Mouse (Mus musculus): ENCODE data around the gene Sh3bp4. TPM values are rescaled to one million over a fixed set of nuclear protein-coding genes. Genes with fewer than 3 reads are reported as not detected.

The Sh3bp4 gene
- polyA plus RNA-seq (2016; fragmentation: Nextera tagmentation; extraction: Ambion mirVana) = 25.8 and 28.1 TPM in 2 replicates

- Histone ChIP-seq H3K4me3 (peak within 1 kb of the TSS; percentile 89), H3K4me2 (peak within 1 kb of the TSS; percentile 72), H3K9me3 (replicated peaks) (no peaks in the 10 kb centered on the region), H3K4me1 (replicated peaks) (peaks cover 48% of the 10 kb centered on the region), H3K9ac (peak within 1 kb of the TSS; percentile 92), H3K36me3 (no peaks in the 10 kb centered on the region), H3K27ac (ENCODE audit: poor library complexity, severe bottlenecking) (peak within 1 kb of the TSS; percentile 78), H3K27me3 (replicated peaks) (no peaks in the 10 kb centered on the region)
- ATAC-seq (ENCODE audit: insufficient number of reproducible peaks, low FRiP score) = peak; percentile 95
- under 1% methylated on average over 58 of the region's 63 CpGs for WGBS
Observed at GRCm38 (mm10) chr1:89070103-89070700, at the start of gene Sh3bp4. TSS of gene Sh3bp4 (plus strand) at chr1:89070415.

GRCm38 (mm10) chr1:89022997-89023396 lies 47.2 kb upstream of the Sh3bp4 start:
- WGBS = 76% methylated on average over 7 of the region's 7 CpGs
- no peaks in the 10 kb centered on the region for H3K36me3 ChIP-seq
- no peak overlapping the region for H3K9ac ChIP-seq
- no peaks in the 10 kb centered on the region for H3K9me3 ChIP-seq (replicated peaks)
- H3K4me2 ChIP-seq = no peak overlapping the region
- ATAC-seq (ENCODE audit: insufficient number of reproducible peaks, low FRiP score) = no peak
- no peaks in the 10 kb centered on the region for H3K27me3 ChIP-seq (replicated peaks)
- H3K27ac ChIP-seq (ENCODE audit: poor library complexity, severe bottlenecking) = no peak overlapping the region
- peaks cover 9% of the 10 kb centered on the region; the same call in 1 of the 2 replicates for H3K4me1 ChIP-seq (replicated peaks)
- no peak overlapping the region for H3K4me3 ChIP-seq

DNA sequence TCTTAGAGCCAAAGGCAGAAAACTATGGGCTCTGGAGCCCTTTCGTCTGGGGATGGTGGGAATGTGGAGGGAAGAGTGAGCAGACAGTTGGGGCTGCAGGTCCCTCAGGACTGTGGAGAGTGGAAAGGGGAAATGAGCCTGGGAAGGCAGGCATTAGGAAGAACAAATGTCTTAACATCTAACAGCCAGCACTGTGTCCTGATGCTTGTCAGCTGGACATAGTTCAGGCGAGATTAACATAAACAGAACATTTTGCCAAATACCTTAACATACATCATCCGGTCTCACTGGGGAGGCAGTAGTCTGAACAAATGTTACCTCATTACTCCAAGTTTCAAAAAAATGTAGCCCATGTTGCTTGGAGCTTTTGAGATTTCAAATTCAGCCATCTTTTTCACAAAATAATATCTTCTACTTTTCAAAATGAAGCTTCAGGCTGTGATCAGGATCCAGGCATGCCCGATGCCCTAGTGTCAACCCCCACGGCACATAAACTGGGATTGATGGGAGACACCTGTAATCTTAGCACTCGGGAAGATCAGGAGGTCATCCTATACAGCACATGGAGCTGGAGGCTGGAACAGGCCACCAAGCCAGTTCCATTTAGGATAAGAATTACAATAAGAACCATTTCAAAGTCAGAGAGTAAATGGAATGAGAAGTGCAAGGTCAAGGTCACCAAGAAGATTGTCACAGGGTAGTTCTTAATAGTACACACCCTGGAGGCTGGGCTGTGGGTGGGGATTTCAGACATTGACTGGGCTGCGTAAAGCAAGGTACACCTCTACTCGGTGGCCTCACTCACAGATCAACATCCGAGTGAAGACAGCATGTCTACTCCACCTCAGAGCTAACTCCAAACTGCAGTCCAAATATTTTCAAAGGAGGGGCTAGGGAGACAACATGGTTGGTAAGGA lies 45.3 kb upstream of the Sh3bp4 start:
- Histone ChIP-seq H3K36me3 (no peaks in the 10 kb centered on the region), H3K4me3 (no peak overlapping the region), H3K4me1 (replicated peaks) (peaks cover 9% of the 10 kb centered on the region; the same call in 1 of the 2 replicates), H3K27ac (ENCODE audit: poor library complexity, severe bottlenecking) (no peak overlapping the region), H3K9ac (no peak overlapping the region; the same call in 1 of the 2 replicates), H3K27me3 (replicated peaks) (no peaks in the 10 kb centered on the region), H3K9me3 (replicated peaks) (no peaks in the 10 kb centered on the region), H3K4me2 (no peak overlapping the region)
- ATAC-seq (ENCODE audit: insufficient number of reproducible peaks, low FRiP score) = no peak
- WGBS = 57% methylated on average over 9 of the region's 9 CpGs

DNA sequence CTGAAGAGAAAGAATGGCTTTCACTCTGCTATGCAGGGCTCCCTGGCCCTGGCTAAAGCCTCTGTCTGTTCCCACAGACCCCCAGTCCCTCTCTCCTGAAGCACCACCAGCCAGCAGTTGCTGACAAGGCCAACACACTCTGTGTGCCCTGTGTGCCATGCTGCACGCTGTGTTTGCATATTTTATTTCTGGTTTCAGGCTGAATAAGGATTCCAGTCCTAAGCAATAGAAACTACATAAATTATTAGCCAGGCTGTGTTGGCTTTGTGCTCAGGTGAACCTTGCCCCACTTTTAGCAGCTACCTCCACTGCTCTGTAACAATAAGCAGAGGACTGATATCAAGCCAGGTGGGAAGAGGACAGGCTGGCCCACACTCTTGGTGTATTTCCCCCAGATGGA lies 44.2 kb upstream of the Sh3bp4 start:
- WGBS = 74% methylated on average over 1 of the region's 1 CpGs
- Histone ChIP-seq H3K4me2 (no peak overlapping the region), H3K36me3 (no peaks in the 10 kb centered on the region), H3K4me1 (replicated peaks) (peaks cover 9% of the 10 kb centered on the region; the same call in 1 of the 2 replicates), H3K4me3 (no peak overlapping the region), H3K9ac (no peak overlapping the region), H3K27ac (ENCODE audit: poor library complexity, severe bottlenecking) (no peak overlapping the region), H3K27me3 (replicated peaks) (no peaks in the 10 kb centered on the region), H3K9me3 (replicated peaks) (no peaks in the 10 kb centered on the region)
- no peak for ATAC-seq (ENCODE audit: insufficient number of reproducible peaks, low FRiP score)

- no peaks in the 10 kb centered on the region for H3K36me3 ChIP-seq
- peaks cover 9% of the 10 kb centered on the region; the same call in 1 of the 2 replicates for H3K4me1 ChIP-seq (replicated peaks)
- H3K4me2 ChIP-seq = no peak overlapping the region
- no peak overlapping the region for H3K4me3 ChIP-seq
- no peak overlapping the region for H3K9ac ChIP-seq
- no peak overlapping the region for H3K27ac ChIP-seq (ENCODE audit: poor library complexity, severe bottlenecking)
- H3K27me3 ChIP-seq (replicated peaks) = no peaks in the 10 kb centered on the region
- ATAC-seq (ENCODE audit: insufficient number of reproducible peaks, low FRiP score) = no peak
- WGBS = 67% methylated on average over 11 of the region's 11 CpGs
- no peaks in the 10 kb centered on the region for H3K9me3 ChIP-seq (replicated peaks)
Observed at GRCm38 (mm10) chr1:89029136-89029927, 40.9 kb upstream of the Sh3bp4 start.

GRCm38 (mm10) chr1:89033661-89034060 lies 36.6 kb upstream of the Sh3bp4 start:
- H3K9ac ChIP-seq = no peak overlapping the region
- H3K4me2 ChIP-seq = no peak overlapping the region
- H3K27me3 ChIP-seq (replicated peaks) = no peaks in the 10 kb centered on the region
- H3K4me1 ChIP-seq (replicated peaks) = no peaks in the 10 kb centered on the region
- no peak overlapping the region for H3K4me3 ChIP-seq
- no peak for ATAC-seq (ENCODE audit: insufficient number of reproducible peaks, low FRiP score)
- 78% methylated on average over 8 of the region's 8 CpGs for WGBS
- no peak overlapping the region for H3K27ac ChIP-seq (ENCODE audit: poor library complexity, severe bottlenecking)
- H3K36me3 ChIP-seq = no peaks in the 10 kb centered on the region
- H3K9me3 ChIP-seq (replicated peaks) = no peaks in the 10 kb centered on the region

DNA sequence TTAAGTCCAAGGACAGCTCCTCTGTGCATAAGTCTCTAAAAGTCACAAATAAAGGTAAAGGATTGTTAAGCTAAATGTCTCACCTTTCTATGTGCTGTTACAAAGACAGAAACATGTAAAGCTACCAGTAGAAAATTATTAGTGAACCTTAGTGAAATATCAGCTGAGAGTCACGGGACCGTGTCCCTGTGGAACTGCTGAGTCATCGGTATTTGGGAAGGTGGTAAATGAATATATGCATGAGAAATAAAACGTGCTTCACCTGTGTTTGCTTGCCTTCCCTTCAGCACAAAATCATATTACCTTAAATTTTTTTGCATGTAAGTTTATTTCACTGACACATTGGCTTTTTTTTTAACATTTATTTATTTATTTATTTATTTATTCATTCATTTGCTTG lies 36.2 kb upstream of the Sh3bp4 start:
- ATAC-seq (ENCODE audit: insufficient number of reproducible peaks, low FRiP score) = no peak
- Histone ChIP-seq H3K4me3 (no peak overlapping the region), H3K4me1 (replicated peaks) (no peaks in the 10 kb centered on the region), H3K9me3 (replicated peaks) (no peaks in the 10 kb centered on the region), H3K36me3 (no peaks in the 10 kb centered on the region), H3K9ac (no peak overlapping the region), H3K4me2 (no peak overlapping the region), H3K27me3 (replicated peaks) (no peaks in the 10 kb centered on the region), H3K27ac (ENCODE audit: poor library complexity, severe bottlenecking) (no peak overlapping the region)
- 86% methylated on average over 4 of the region's 4 CpGs for WGBS

DNA sequence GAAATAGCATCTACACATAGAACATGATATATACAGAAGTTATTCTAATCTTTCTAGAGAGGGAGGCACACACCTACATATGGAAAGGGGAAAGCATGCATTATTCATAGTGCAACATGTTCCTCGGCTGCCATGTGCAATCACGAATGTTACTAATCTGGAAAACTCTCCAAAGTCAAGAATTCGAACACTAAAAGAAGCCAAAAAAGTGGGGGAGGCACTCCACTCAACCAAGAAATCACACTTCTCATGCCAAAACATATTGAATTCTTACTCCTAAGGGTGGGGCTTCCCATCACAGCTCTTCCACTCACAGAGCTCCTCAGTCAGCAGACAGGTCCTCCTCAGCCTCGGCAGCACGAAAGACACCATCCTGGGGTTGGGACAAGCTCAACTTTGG lies 35.1 kb upstream of the Sh3bp4 start:
- no peak for ATAC-seq (ENCODE audit: insufficient number of reproducible peaks, low FRiP score)
- Histone ChIP-seq H3K27me3 (replicated peaks) (no peaks in the 10 kb centered on the region), H3K4me3 (no peak overlapping the region), H3K9me3 (replicated peaks) (no peaks in the 10 kb centered on the region), H3K27ac (ENCODE audit: poor library complexity, severe bottlenecking) (no peak overlapping the region), H3K9ac (no peak overlapping the region), H3K4me1 (replicated peaks) (no peaks in the 10 kb centered on the region), H3K4me2 (no peak overlapping the region), H3K36me3 (no peaks in the 10 kb centered on the region)
- WGBS = 72% methylated on average over 5 of the region's 5 CpGs

GRCm38 (mm10) chr1:89039836-89040235 lies 30.4 kb upstream of the Sh3bp4 start:
- Histone ChIP-seq H3K9ac (no peak overlapping the region), H3K36me3 (no peaks in the 10 kb centered on the region)

DNA sequence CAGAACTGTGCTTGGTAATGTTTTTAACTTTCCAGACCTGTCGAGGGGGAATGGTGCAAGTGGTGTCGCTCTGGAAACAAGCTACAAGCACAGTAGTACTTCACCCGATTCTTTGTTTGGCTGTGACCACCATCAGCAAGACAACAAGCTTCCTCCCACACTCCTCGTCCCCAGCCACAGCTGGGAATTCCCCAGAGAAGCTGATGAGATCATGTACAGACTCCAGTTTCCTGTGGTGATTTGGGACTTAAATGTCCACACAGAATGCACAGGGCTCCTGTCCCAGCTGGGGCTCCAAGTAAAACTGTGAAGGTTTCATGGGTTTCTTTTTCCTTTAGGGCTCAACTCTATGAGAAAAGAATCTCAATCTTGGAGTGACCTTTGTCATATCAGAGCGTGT lies 28.9 kb upstream of the Sh3bp4 start:
- no peak for ATAC-seq (ENCODE audit: insufficient number of reproducible peaks, low FRiP score)
- no peak overlapping the region for H3K27ac ChIP-seq (ENCODE audit: poor library complexity, severe bottlenecking)
- no peak overlapping the region for H3K9ac ChIP-seq
- H3K4me2 ChIP-seq = no peak overlapping the region
- no peaks in the 10 kb centered on the region for H3K9me3 ChIP-seq (replicated peaks)
- H3K27me3 ChIP-seq (replicated peaks) = no peaks in the 10 kb centered on the region
- 52% methylated on average over 5 of the region's 5 CpGs for WGBS
- no peak overlapping the region for H3K4me3 ChIP-seq
- H3K36me3 ChIP-seq = no peaks in the 10 kb centered on the region
- H3K4me1 ChIP-seq (replicated peaks) = peaks cover 7% of the 10 kb centered on the region; the same call in 1 of the 2 replicates

More at GRCm38 (mm10) chr1:89039836-89040235, 30.4 kb upstream of the Sh3bp4 start:
- Histone ChIP-seq H3K9me3 (replicated peaks) (no peaks in the 10 kb centered on the region), H3K27ac (ENCODE audit: poor library complexity, severe bottlenecking) (no peak overlapping the region), H3K4me3 (no peak overlapping the region), H3K4me1 (replicated peaks) (peaks cover 7% of the 10 kb centered on the region; the same call in 1 of the 2 replicates), H3K27me3 (replicated peaks) (no peaks in the 10 kb centered on the region), H3K4me2 (no peak overlapping the region)
- ATAC-seq (ENCODE audit: insufficient number of reproducible peaks, low FRiP score) = no peak
- 64% methylated on average over 2 of the region's 2 CpGs for WGBS

- peaks cover 7% of the 10 kb centered on the region; the same call in 1 of the 2 replicates for H3K4me1 ChIP-seq (replicated peaks)
- H3K27ac ChIP-seq (ENCODE audit: poor library complexity, severe bottlenecking) = no peak overlapping the region
- no peak for ATAC-seq (ENCODE audit: insufficient number of reproducible peaks, low FRiP score)
- no peaks in the 10 kb centered on the region for H3K9me3 ChIP-seq (replicated peaks)
- H3K4me3 ChIP-seq = no peak overlapping the region
- H3K27me3 ChIP-seq (replicated peaks) = no peaks in the 10 kb centered on the region
- no peak overlapping the region for H3K9ac ChIP-seq
- 75% methylated on average over 4 of the region's 4 CpGs for WGBS
- H3K4me2 ChIP-seq = no peak overlapping the region
- no peaks in the 10 kb centered on the region for H3K36me3 ChIP-seq
Observed at GRCm38 (mm10) chr1:89042081-89042480, 28.1 kb upstream of the Sh3bp4 start.
